Mouse (Mus musculus) urinary bladder, adult 18-20 months (tissue): ENCODE data around the gene Fyco1.
"Not testable (repeated sequence)": the region's sequence is repeated elsewhere in the genome, so short reads cannot be mapped to it uniquely, and the experiment has no call there.

ENCODE experiments used
- DNase-seq, 2 experiments: peaks; one replicate each; pipeline ENCODE4 v3.0.0; 2022; ENCODE audit warnings: low spot score in 2 of 2, mixed read lengths in 2 of 2

Gene Fyco1

DNA sequence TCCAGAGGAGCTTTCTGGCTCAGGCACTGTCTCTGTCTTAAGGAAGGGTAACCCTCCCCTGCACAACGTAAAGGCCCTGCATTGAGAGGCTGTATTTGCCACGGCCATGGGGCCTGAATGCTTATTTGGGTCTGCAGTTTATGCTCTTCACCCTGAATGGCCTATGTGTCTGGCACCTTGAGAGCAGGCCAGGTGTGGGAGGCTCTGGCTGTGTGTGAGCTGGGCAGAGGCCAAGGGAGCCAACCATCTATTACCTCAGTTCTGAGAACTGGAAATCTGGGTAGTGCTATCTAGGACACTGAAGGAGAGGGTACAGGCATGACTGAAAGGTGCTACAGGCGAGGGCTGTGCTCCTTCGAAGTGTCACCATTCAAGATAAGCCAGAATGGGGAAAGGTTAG, 36.9 kb downstream of the Fyco1 start:
- DNase-seq: no peak

DNA sequence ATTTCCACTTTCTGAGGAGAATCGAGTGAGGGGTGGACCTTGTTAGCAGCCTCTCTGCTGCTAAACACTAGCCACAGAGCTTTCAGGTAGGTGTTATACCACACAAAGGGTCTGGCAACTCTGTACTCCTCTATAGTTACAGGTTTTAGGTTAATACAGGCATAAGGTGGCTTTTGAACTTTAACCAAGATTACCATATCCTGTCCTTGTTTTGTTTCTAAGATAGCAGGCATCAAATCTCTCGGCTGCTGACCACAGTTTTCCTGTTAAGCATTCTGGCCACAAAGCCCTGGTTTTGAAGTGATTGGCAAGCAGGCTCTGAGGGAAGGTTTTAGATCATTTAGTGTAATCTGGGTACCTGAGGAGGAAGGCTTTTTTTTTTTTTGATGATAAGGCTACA, 37.4 kb downstream of the Fyco1 start:
- no peak for DNase-seq

DNA sequence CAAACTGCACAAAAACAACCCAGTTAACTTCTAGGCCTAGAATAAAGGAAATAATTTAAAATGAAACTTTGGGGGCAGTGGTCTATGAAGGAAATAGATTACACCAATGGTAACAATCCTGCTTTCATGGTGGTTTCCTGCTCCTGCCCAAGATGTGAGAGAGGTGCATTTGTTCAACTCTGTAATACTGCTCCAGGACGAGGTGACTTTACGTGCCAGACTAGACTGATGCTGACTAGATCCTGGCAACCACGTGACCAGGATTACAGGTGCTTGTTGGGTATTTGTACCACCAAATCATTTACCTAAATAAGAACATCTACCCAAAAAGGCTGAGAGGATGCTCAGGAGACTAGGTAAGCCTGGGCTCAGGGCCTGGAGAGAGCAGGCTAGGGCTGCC, 39.9 kb downstream of the Fyco1 start:
- DNase-seq: no peak

DNA sequence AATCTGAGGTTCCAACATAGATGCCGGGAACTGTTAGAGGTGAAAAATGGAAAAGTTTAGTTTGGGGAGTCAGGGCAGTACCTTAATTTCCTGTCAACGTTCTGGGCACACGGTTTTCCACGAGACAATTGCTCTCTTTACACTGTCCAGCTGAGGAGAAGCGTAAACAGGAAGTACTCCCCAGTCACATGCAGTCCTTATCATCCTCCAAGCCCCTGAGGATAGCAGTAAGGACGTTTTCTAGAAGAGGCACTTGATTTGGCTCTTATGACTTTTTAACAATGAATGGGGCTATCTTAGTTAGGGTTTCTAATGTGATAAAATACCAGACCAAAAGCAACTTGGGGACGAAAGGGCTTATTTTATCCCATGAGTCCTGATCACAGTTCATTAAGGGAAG, 43.1 kb downstream of the Fyco1 start:
- no peak for DNase-seq

DNA sequence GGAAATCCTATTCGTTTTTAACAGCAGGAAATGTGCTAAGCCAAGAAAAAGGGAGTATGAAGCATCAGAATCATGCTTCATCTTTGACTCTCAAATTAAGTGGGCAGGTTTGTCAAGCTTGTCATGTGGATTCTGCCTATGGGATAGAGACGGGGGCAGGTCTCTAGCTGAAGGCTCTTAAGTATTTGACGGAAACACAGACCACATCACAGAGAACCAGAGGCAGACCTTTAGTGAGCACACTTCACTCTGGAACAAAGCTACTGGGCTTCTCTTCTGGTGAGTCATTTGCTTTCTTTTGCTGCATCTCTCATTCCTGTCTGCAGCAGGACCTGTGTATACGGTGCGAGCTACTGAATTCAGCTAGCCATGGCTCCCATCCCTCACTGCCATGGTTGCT, 45.4 kb downstream of the Fyco1 start, which contains the start of gene Cxcr6:
Cxcr6 (plus strand) TSS at position 209 of the 400 bp plus-strand sequence.
- DNase-seq: no peak

DNA sequence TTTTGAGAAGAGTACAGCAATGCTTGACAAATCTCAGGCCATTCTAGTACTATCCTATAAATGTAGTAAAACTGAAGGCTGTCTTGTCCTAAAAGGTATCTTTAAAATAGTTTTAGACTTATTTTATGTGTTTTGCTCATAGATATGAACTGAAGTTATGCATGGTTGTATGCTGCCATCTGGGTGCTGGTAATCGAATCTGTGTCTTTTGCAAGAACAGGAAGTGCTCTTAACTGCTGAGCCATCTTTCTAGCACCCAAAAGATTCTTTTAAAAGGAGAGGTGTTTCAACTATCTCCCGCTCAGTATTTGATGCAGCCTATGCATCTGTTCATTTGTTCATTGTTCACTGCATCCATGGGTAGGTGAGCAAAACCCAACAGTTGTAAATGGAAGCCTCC, 46.5 kb downstream of the Fyco1 start:
- DNase-seq: no peak

DNA sequence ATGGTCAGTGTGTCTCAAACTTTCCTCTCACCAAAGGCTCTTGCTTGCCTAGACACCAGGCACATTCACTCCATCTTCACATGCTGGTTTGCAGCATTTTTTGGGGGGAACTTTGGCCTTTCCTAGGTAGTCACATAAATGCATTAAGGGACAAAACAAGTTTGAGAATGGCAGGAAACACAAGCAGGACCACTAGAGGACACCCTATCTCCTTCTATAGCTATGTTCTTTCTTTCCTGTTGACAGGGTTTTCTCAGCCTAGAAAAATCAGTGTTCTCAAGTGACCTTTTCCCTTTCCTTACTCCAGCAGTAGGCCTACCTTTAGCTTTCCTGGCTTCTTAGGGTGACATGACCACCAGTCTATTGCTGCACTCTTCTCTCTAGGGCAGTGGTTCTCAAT, 48.8 kb downstream of the Fyco1 start:
- DNase-seq: no peak

DNA sequence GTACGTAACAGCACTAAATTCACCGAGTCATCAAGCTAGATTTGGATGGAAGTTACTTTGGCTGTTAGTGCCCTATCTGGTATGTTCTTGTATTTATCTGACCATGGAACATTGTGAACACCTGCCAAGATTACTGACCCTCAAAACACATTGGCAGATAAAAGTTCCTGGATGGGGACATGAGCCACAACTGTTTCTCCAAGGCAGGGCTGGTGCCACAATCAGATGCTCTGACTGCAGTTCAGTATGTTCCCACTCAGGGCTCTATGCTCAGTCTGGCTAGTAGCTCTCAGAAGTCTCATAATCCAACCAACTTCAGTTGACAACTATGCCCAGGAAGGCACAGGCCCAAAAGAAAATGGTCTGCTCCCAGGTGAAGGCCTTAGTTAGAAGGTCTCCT, 49.3 kb downstream of the Fyco1 start:
- DNase-seq: no peak

DNA sequence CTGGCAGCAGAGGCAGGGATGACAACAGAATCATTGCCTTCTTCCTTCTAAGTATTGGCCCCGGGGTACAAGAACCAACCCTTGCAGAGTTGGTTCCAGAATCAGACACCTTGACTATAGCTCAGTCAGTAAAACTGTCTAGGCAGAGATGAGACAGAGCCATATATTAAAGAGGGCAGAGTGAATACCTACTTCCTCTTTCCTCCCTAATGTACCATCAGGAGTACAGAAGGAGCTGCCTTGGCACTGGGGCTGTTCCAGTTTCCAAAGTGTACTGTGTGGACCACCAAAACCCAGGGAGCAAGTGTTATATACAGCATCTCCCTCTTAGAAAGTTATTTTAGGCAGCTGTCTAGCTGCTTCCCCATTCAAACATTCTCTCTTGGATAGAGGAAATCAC, 50.2 kb downstream of the Fyco1 start:
- no peak for DNase-seq

DNA sequence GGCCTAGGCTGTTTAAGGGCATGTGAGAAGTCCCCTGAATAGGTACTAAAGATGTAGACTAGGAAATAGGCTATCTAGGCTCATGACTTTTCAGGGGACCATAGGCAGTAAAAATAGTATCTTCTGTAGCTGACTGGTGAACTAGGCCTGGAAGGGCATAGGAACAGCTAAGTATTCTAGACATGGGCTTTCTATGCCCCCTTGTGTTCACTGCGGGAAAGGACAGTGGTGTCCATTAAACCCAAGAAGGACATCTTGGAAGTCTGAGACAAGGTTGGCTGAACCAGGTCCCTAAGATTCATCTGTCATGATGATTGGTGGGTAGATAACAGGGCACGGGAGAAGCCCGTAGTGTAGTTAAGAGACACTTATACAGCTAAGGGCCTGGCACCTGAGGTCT, 55.5 kb downstream of the Fyco1 start:
- DNase-seq: peak; percentile 3 to 21

DNA sequence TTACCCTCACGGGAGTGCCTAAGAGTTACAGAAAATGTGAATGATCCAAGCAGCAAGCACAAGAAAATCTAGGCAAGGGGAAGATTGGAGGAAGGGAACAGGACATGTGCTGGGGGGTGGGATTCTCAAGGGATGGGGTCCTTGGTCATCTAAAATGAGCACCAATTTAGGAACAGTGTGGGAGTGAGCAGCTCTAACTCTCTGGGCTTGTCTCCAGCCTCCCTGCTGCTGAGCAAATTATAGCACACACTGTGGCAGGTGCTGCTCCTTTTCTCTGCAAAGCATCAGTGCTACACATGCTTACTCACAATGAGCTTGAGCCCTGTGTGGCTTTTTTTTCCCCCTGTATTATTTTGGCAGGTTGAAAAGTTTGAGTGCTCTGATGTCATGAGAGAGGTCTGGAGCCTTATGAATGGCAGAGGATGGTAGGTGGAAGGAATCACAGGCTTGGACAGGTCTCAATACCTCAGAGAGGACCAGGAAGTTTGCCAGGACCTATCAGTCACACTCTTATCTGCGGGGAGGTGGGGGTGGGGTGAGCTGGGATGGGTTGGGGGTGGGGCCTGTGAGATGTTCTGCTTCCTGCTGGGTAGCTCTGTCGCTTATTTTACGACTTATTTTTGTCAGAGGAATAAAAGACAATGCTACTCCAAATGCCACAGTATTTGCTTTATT, 62.7 kb downstream of the Fyco1 start:
- no peak for DNase-seq

DNA sequence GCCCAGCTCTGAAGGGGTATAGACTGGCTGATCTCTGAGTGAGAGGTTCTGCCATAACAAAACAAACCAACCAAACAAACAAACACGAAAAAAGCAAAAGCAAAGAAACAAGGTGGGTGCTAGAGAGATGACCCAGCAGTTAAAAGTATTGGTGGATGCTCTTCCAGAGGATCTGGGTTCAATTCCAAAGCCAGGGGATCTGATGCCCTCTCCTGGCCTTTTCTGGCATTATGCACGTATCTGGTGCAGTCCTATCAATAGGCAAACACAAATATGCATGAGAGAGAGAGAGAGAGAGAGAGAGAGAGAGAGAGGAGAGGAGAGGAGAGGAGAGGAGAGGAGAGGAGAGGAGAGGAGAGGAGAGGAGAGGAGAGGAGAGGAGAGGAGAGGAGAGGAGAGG, 78.4 kb downstream of the Fyco1 start:
- DNase-seq: not testable (repeated sequence)

DNA sequence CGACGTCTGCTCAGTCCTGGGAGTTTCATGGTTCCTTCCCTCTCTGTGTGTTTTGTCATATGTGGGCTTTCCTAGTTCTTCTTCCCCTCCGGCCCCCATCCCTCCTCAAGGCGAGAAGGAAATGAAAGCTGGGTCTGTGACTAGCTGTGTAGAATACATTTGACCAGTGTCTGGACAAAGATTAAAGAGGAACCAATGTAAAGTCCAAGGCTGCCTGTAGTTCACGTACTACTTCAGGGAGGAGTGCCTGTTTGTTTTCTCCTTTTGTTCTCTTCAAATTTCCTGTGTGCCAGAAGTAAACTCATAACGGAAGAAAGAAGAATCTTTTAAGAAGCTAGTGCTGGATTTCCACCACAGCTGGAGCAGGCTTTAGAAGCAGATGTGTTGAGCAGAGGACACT, 82.2 kb downstream of the Fyco1 start:
- no peak for DNase-seq

DNA sequence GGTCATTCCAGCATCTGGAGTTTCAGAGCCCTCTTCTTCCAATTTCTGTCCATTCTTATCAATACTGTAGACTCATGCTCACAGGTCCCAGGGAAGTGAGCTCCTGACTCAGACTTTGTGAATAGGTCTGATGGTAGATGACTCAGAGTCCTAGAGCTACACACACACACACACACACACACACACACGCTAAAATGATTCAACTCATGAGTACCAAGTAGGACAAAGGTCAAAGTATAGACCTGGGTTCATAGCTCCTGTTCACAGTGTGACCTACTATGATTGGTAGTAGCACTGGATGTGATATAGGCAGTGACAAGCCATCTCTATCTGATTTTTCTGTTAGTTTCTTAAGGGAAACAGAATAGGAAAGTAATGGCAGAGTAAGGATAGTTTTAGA, 83.3 kb downstream of the Fyco1 start:
- DNase-seq: no peak

DNA sequence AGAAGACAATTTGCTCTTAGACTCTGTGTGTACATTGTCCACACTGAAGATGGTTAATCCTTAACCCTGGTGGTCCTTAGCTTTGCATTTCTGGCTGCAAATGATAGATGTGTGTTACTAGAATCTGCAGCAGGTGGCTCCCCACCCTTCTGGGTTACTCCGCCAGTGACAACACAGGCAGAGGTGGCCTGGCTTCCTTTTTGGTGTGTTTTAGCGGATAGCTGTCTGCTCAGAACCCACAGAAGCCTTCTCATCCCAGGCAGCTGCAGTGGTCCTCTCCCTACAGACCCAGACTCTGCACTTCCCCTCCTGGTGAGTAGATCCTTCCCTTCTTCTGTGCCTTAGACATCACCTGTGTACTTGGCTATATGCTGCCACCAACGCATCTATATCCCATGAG, 84.7 kb downstream of the Fyco1 start:
- no peak for DNase-seq

DNA sequence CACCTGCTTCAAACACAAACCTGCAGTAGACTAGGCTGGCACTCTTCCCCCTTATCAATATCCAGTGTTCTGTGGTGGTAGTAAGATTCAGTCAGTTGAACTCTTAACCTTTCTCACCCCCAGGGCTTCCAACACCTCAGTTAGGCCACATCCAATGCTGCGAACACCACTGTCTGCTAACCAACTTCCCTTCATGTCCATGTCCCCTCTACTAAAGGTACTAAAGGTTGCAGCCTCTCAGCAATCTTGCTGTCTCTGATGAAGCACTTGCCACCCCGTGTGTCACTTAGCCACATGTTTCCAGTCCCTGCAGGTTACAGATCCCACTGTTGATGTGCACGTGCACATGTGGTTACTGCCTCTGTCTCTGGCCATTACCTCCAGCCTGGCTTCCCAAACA, 87.9 kb downstream of the Fyco1 start:
- no peak for DNase-seq

DNA sequence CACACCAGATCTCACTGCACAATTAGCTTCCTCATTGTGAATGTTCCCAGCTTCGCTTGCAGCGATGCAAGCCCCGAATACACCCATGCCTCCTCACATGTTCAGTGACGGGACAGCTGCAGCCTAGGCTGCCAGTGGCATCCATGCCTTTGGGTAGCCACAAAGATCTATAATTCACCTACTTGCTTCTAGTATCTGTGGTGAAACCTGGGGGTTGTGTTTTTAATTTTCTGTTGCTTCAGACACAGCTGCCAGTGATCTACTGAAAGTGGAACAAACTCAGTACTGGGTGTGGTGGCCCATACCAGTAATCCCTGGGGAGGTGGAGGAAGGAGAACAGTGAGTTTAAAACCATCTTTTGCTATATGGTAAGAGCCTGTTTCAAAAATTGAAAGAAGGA, 88.8 kb downstream of the Fyco1 start:
- no peak for DNase-seq

DNA sequence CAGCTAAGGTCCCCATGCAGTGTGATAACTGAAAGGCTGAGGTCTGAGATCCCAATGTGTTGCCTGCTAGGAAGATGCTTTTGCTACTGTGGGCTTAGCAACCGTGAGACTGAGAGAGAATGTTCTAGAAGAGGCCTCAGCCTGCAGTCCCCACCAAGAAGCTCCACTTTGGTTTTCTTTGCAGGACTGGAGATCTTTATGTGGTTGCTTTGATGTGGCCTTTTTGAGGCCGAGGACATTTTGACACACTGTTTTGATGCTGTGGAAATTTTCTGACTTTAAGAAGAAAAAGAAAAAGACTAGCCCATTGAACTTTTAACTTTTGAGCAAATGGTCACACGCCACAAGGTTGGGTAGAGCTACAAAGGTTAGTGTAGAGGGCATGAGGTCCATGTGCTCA, 90.9 kb downstream of the Fyco1 start:
- DNase-seq: no peak

DNA sequence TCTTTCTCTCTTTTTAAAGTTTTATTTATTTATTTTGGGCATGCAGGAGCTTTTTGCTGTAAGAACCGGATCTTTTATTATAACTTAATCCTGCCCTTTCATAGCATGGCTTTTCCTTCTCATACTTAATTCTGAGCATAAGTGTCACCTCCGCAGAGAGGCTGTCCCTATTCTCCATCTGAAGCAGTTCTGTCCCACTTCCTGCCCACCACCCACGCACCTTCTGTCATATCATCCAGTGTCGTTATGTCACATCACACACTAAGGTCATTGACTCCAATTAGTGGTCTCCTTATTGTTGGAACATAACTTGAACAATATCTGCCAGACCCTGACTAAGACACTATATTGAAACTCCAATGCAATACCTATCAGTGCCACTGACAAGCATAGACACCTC, 93.1 kb downstream of the Fyco1 start:
- no peak for DNase-seq

DNA sequence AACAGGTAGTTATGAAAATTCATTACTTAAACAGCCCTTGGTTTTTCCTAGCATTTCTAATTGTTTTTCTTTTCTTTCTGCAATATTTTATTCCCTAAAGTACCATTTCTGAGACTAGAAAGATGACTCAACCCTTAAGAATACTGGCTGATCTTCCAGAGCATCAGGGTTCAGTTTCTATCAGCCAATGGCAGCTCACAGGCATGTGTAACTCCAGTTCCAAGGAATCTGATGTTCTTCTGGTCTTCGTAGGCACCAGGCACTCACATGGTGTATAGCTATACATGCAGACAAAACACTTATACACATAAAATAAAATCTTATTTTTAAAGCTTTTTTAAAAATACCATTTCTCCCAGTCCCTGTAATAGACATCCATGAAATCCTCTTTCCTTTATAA, 93.5 kb downstream of the Fyco1 start:
- no peak for DNase-seq

DNA sequence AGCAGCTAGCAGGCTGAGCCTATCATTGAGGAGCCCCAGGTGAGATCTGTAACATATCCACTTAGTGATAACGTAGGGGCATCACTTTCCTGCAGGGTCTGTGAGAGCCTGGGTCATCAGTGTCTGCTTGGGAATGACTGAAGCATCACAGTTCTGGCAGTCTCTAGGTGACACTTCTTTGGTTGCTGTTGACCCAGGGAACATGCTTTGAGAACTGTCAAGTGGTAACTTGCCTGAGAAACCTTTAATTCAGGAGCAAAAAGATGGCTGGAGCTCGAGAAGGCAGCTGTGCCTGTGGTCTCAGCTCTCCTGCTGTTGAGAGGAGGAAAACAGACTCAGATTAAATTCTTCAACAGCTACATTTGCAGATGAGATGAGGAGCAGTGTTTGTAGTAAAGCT, 94.4 kb downstream of the Fyco1 start:
- no peak for DNase-seq

DNA sequence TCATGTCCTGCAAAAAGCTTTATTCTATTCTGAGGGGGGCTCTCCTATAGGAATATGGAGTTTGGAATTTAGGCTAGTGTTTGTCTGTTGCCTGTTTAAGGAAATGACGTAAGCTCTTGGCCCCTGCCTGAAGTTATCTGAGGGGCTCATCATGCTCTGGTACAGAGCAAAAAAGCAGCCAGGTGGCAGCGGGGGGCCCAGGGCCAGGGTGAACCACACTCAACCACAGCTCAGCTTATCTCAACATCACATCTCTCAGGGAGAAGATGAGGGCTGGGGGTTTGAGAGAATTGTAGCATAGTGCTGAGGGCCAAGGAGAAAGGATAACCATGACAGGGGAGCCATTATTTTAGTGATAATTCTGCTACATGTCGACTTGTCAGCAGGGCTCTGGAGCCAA, 94.9 kb downstream of the Fyco1 start:
- DNase-seq: no peak

DNA sequence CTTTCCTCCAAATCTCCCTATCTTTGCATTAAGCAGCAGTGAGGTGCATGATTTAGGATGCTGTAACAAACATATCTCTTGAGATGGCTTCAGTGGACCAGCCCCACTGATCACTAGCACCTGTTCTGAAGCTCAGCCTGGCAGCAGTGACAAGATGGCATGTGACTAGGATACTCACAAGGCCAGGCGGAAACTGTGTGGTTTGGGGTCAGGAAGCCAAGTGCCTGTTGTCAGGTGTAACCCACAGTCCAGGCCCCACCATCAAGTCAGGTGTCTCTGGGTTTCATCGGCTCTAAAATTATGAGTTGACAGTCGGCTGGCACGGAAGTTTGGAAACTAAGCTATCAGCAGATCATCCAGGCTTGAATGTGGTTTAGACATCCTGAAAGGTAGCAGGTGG, 97.4 kb downstream of the Fyco1 start:
- no peak for DNase-seq

DNA sequence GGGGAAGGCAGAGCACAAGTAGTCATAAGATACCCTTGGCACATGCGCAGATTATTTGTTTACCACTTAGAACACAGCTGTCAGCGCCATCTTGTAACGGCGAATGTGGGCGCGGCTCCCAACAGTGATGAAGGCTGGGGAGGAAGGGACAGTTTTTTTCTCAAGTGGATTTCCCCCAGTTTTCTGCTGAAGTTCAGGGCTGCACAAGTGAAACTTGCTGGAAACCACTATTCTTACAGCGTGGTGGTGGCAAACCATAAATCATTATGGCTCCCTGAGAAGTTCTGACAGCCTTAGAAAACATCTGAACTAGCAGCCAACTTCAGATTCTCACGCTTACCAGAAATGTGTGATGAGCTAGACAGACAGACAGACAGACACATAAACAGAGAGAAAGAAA, 102.0 kb downstream of the Fyco1 start:
- not testable (repeated sequence) for DNase-seq
